Mouse (Mus musculus) layer of hippocampus, postnatal 25 days (tissue): ENCODE measurements around the gene Phpt1. TPM values are rescaled to one million over a fixed set of nuclear protein-coding genes. Genes with fewer than 3 reads are reported as not detected.

Source experiments
- DNase-seq, 2 experiments: peaks; one replicate each; pipeline ENCODE4 v3.0.0; 2022; ENCODE audit warnings: mixed read lengths in 2 of 2, low spot score in 1 of 2; ENCODE audit errors: extremely low spot score in 1 of 2
- total RNA-seq, 2 experiments: library from RNA; stranded (reverse); gene quantifications; 2 replicates each; pipeline ENCODE4 v1.2.3; 2021

Gene Phpt1
- total RNA-seq, 2 experiments from 2014 or later = 67.9 to 75.4 TPM

DNA sequence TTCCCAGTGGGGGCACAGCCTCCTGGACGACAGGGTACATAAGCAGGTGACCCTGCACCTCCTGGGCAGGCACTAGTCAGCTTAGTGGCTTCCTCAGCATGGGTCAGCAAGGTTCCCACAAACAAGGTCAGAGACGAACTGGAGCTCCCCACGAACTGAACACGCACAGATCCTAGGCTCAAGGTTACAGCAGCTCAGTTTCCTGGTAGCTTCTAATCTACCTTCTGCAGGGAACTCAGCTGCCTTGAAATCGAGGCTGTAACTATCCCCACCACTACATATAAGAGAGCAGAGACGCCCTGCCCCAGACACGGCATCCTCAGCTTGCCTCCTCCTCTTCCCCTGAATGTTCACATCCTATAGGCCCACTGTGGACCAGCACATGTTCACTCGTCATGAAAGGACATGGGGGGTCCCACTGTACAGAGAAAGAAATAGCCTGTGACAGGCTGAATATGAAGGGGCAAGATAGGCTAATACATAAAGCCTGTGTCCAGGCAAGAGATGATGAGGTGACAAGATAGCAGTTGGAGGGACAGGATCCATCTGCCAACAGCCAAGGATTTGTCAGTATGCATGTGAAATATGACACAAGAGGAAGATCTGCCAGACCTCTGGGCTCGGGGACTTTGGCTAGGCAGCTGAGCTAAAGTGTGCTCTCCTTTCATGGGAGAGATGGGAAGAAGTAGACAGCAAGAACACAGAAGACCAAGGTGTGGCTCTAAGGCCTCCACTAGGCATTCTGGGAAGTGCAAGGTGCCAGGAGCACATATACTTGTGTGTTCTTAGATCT, 48.3 kb downstream of the Phpt1 start:
- no peak for DNase-seq

Other genes with a start within 250 kb of the Phpt1 start
- 10 to 100 TPM; 53.7 to 56.1 TPM for gene Man1b1, start 242.9 kb downstream of the Phpt1 start, total RNA-seq
- 10 to 100 TPM; 30.7 to 31.7 TPM for gene Dpp7, start 218.9 kb downstream of the Phpt1 start, total RNA-seq
- gene Uap1l1, start 209.5 kb downstream of the Phpt1 start, total RNA-seq = 10 to 100 TPM; 14.2 to 14.3 TPM
- 1 to 10 TPM; 5.8 to 6.0 TPM for gene Sapcd2, start 202.9 kb downstream of the Phpt1 start, total RNA-seq
- 10 to 100 TPM; 15.3 to 18.0 TPM for gene Entpd2, start 179.3 kb downstream of the Phpt1 start, total RNA-seq
- 100 to 1,000 TPM; 427 to 450 TPM for gene Npdc1, start 175.9 kb downstream of the Phpt1 start, total RNA-seq
- under 1 TPM; 0.12 to 0.49 TPM for gene Fut7, start 152.0 kb downstream of the Phpt1 start, total RNA-seq
- 100 to 1,000 TPM; 160 to 172 TPM for gene Abca2, start 146.5 kb downstream of the Phpt1 start, total RNA-seq
- under 1 TPM; 0.47 to 0.73 TPM for gene Clic3, start 118.4 kb downstream of the Phpt1 start, total RNA-seq
- gene Paxx, start 114.1 kb downstream of the Phpt1 start, total RNA-seq = 10 to 100 TPM; 56.6 to 58.9 TPM
- gene Ptgds, start 105.2 kb downstream of the Phpt1 start, total RNA-seq = 100 to 1,000 TPM; 329 to 404 TPM
- gene Lcn12, start 81.3 kb downstream of the Phpt1 start, total RNA-seq = not detected
- gene Fbxw5, start 74.5 kb downstream of the Phpt1 start, total RNA-seq = 100 to 1,000 TPM; 114 to 131 TPM
- gene C8g, start 73.5 kb downstream of the Phpt1 start, total RNA-seq = 1 to 10 TPM in 1 of 2 experiments, under 1 TPM in 1; 0.87 to 1.1 TPM
- 10 to 100 TPM in 1 of 2 experiments, 1 to 10 TPM in 1; 9.5 to 10.5 TPM for gene Traf2, start 28.3 kb downstream of the Phpt1 start, total RNA-seq
- gene Edf1, start 17.4 kb downstream of the Phpt1 start, total RNA-seq = 100 to 1,000 TPM; 211 to 232 TPM
- gene Mamdc4, start 379 bp downstream of the Phpt1 start, total RNA-seq = 1 to 10 TPM; 1.9 to 2.3 TPM
- gene Ajm1, start 6.5 kb upstream of the Phpt1 start, total RNA-seq = 100 to 1,000 TPM; 104 to 117 TPM
- 100 to 1,000 TPM; 128 to 145 TPM for gene Rabl6, start 33.3 kb upstream of the Phpt1 start, total RNA-seq
- gene Ccdc183, start 42.5 kb upstream of the Phpt1 start, total RNA-seq = not detected
- gene Tmem141, start 46.8 kb upstream of the Phpt1 start, total RNA-seq = 10 to 100 TPM; 21.3 to 24.7 TPM
- under 1 TPM; 0.44 to 0.80 TPM for gene Fcna, start 52.8 kb upstream of the Phpt1 start, total RNA-seq
- gene Lcn8, start 77.9 kb upstream of the Phpt1 start, total RNA-seq = not detected
- not detected for gene Lcn5, start 82.7 kb upstream of the Phpt1 start, total RNA-seq
- not detected for gene Lcn6, start 101.6 kb upstream of the Phpt1 start, total RNA-seq
- not detected for gene Lcn10, start 107.5 kb upstream of the Phpt1 start, total RNA-seq
- not detected for gene Obp2a, start 124.8 kb upstream of the Phpt1 start, total RNA-seq
- 100 to 1,000 TPM in 1 of 2 experiments, 10 to 100 TPM in 1; 98.1 to 104 TPM for gene Bmyc, start 131.5 kb upstream of the Phpt1 start, total RNA-seq
- not detected for gene Obp2b, start 161.8 kb upstream of the Phpt1 start, total RNA-seq
- gene Lcn3, start 190.3 kb upstream of the Phpt1 start, total RNA-seq = not detected
- gene Lcn11, start 201.8 kb upstream of the Phpt1 start, total RNA-seq = not detected
- not detected for gene Gm13539, start 207.0 kb upstream of the Phpt1 start, total RNA-seq
- gene Glt6d1, start 240.6 kb upstream of the Phpt1 start, total RNA-seq = not detected
- gene Lcn9, start 247.9 kb upstream of the Phpt1 start, total RNA-seq = not detected